Mouse (Mus musculus) Muller cell, postnatal 12 days (primary cell): ENCODE results near the gene Zmynd10.
"Not testable (repeated sequence)": the region's sequence is repeated elsewhere in the genome, so short reads cannot be mapped to it uniquely, and the experiment has no call there.

Source experiments
- DNase-seq: peaks from one replicate; pipeline ENCODE4 v3.0.0-alpha.2; 2015; ENCODE audit errors: inconsistent ontology term

The Zmynd10 gene

DNA sequence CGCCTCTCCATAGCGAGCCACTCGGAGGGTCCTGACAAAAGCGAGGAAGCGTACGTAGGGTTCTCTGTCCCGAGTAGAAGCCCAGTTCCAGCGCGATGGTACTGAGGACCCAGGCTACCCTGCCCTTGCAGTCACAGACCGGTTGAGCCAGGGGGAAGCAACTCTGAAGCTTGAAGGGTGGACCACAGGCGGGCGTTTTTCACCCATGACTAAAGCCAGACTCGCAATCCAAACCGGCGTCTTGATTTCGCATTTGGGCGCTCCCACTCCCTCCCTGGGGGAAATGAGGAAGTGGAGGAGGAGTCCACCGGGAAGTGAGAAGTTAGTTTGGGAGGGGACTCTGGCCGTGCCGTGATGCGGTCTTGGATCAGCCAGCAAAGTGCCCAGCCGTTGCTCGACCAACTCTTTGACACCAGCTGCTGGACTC, 7.9 kb downstream of the Zmynd10 start:
- peak; percentile 92 for DNase-seq

DNA sequence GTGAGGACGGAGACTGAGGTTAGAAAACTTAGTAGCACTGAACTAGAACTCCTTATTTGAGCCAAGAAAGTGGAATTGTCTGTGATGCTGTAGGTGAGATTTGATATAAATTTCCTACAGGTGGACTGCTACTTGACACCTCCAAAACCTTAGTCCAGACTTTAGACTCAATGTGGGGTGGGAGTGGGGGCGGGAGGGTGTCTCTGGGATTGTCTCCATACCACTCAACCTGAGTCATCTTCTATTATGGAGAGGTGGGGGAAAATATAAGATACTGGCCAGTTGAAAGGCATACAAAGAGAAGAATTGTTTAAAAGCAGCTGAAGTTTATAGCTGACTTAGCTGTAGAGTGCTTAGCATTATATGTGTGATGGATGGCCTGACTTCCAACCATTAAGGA, 8.6 kb downstream of the Zmynd10 start:
- DNase-seq = peak; percentile 64

DNA sequence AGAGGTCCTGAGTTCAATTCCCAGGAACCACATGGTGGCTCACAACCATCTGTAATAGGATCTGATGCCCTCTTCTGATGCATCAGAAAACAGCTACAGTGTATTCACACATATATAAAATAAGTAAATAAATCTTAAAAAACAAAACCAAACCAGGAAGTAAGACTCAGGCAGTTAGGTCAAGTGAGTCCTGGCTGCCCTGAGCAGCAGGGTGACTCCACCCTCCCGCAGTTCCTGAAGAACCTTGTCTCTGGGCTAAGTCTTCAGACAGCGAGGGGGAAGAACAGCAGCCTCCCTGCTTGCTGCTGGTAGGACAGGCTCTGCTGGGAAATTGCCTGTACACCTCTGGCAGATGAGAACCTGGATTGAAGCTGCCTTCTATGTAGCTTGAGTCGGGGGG, 9.2 kb downstream of the Zmynd10 start:
- DNase-seq = no peak

DNA sequence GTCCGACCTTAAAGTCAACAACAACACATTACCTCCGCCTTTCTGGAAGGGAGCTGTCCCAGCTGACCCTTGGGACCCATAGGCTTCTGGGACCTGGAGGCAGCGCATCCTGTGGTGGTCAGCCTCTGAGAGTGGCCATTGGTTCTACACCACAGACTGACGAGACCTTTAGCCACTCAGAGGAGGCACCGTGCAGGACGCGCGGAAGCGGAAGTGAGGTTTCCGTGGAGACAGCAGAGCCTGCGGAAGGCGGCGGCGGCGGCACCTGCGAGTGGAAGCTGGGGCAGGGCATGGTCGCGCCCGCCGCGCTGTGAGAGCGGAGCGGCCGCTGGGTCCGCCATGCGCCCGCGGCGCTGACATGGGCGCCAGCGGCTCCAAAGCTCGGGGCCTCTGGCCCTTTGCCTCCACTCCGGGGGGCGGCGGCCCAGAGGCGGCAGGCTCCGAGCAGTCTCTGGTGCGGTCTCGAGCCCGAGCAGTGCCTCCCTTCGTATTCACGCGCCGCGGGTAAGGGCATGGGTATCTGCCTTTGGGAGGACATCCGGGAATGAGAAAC, 16.0 kb downstream of the Zmynd10 start, which contains the start of gene Tusc2:
Gene Tusc2 (plus strand): TSS at position 227 of the 553 bp plus-strand sequence.
- peak; percentile 93 for DNase-seq

DNA sequence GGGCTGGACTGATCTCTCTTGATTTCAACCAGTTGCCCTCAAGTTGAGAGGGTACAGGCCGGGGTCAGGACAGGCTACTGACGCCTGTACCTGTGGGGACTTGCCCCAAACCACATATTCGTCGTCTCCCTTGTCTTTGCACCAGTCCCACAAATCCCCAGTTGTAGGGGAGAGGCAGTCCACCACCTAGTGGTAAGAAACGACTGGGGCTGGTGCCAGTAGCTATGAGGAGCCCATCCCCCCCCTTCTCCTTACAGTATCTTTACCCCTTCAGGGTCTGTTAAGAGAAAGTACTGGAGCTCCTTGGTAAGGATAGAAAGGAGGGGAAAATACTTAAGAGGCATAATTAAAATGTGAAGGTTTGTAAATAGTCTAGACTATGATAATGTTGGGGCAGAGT, 18.5 kb downstream of the Zmynd10 start:
- not testable (repeated sequence) for DNase-seq

DNA sequence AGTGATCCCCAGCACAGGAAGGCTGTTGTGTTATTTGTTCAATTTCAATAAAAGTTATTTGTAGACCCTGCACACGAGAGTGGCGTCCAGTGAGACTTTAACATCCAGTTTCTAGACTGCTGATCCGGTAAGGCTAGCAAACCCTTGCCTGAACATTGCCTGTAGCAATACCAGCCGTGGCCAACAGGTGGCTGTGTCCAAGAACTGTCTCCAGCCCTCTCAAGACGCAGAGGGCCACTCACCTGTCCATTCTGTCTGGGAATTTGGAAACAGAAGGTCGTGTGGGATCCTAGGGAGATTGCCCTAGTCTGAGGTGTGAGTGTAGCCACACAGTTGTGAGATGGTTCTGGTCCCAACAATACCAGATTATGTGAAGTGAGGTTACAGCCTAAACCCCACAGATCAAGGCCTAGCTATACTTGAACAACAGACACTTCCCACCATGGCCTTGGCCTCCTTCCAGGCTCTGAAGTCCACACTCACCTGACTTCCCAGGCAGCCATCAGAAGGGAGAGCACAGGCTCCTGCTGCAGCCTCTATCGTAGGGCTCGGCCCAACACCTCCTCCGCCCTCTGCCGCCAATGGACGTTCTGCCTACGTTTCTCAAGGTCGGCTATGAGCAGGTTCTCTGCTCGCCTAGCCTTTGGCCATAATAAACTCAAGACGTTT, 19.1 kb downstream of the Zmynd10 start:
- DNase-seq = peak; percentile 43

DNA sequence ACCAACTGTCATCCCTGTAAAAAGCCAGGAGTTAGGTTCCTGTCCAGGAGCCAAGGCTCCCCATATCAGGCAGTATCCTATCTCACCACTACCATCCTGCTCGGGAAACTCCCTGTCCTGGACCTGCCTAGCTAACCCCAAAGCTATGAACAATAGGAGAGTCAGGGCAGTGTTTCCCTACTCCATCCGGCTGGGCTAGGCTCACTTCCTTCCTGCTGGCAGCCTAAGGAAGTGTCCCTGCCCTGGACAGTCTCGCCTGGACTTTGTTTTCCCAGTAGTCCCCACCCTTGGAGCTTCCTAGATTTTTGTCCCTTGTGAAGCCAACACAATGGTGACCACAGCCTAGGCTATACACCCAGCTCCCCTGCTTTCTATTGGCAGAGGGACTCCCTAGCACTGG, 19.8 kb downstream of the Zmynd10 start:
- no peak for DNase-seq

DNA sequence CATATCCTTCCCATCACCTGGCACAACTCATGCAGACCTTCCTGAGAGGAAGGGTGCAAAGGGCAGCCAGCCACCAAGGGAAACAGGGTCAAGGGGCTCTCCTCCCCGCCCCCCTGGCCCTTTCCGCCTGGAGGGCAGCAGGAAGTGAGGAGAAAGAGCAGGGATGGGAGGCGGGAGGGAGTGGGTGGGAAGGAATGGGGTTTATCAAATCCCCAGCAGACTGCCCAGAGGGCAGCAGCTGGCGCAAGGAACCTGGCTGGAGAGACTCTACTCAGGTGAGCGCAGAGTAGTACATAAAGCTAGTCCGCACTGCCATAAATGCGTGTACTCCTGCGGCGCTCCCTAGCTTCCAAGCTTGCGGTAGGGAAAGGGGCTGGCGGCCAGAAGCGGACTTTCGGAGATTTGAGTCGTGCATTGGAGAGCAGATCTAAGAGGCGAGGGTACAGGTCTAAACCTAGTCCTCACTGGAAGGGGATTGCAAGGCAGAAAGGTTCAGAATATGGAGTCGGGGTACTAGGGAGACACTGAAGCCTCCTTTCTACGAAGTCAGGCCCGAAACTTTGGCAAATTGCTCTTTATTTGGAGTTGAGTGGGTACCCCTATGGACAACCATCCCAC, 20.7 kb downstream of the Zmynd10 start, which contains the start of gene Hyal2:
Gene Hyal2 (plus strand): TSS at position 244 of the 618 bp plus-strand sequence.
- no peak for DNase-seq

DNA sequence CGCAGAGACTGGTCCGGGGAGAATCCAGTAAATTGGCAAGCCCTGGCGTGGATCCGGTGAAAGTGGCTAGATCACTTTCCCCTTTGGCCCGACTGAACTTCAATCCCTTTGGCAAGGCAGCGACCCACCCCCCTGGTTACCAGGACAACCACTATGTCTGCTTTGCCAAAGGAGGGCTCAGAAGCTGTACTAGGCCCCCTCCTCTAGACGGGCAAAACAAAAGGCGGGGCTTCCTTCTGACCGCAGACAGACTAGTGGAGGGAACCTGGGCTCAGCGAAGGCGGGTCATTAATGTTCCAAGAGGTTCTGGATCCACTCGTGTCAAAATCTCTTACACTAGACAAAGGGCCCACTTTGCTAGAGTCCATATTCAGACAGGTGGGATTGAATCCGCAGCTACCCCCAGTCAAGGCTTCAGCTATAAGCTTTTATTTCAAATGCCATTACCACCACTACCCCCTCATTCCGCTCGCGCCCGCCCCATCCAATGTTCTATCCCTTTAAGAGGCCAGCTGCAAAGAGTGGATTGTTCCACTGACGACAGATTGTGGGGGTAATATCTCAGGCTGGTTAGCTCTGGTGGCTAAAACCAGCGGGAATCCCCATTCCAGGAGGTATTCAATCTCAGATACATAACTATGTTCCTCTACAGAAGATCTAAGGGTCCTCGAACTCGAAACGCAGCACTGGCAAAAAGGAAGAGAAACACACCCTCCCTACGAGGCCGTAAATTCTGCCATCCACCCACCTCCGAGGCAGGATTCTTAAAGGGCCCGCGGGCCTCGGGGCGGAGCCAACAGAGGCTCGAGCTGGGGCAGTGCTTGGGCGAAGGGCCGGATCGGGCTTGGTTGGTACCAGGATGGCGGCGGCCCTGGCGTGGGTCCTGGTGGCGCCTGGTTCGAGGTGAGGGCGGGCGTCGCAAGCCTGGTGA, 21.5 kb downstream of the Zmynd10 start:
- DNase-seq = peak; percentile 93

DNA sequence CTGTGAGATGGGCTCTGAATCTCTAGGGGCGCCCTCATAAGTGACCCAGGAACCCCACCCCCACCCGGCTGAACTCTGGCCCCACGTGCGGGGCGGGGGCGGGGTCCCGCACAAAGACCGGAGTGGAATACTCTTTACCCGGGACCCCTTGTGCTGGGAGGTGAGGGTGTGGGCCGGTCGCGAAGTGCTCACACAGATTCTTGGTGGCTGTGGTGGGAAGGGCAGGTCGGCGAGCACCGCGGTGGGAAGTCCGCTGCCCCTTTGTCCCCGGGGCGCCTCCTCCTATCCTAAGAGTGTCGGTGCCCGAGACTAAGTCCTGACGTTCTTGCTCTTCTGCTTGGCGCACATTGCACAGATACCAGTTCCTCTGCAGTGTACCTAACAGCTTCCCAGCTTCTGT, 22.2 kb downstream of the Zmynd10 start:
- no peak for DNase-seq

DNA sequence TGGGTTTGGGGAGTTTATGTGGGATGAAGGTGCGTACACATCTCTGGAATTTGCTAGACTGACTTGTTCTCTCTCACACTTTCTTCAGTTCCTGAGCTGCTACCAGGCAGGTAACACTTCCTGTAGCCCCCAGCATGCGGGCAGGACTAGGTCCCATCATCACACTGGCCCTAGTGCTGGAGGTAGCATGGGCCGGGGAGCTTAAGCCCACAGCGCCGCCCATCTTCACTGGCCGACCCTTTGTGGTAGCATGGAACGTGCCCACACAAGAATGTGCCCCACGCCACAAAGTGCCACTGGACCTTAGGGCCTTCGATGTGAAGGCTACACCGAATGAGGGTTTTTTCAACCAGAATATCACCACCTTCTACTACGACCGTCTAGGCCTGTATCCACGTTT, 22.9 kb downstream of the Zmynd10 start:
- DNase-seq = no peak

DNA sequence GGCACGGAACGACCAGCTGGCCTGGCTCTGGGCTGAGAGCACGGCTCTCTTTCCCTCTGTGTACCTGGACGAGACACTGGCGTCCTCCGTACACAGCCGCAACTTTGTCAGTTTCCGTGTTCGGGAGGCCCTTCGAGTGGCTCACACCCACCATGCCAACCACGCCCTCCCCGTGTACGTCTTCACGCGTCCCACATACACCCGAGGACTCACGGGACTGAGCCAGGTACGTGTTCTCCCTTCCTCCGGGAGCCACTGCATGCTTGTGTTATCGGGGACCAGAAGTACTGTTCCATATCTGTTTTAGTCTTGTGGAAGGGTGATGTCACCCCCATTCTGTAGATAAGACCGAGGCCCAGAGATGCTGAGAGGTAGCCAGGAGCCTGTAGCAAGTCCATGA, 23.7 kb downstream of the Zmynd10 start:
- no peak for DNase-seq

DNA sequence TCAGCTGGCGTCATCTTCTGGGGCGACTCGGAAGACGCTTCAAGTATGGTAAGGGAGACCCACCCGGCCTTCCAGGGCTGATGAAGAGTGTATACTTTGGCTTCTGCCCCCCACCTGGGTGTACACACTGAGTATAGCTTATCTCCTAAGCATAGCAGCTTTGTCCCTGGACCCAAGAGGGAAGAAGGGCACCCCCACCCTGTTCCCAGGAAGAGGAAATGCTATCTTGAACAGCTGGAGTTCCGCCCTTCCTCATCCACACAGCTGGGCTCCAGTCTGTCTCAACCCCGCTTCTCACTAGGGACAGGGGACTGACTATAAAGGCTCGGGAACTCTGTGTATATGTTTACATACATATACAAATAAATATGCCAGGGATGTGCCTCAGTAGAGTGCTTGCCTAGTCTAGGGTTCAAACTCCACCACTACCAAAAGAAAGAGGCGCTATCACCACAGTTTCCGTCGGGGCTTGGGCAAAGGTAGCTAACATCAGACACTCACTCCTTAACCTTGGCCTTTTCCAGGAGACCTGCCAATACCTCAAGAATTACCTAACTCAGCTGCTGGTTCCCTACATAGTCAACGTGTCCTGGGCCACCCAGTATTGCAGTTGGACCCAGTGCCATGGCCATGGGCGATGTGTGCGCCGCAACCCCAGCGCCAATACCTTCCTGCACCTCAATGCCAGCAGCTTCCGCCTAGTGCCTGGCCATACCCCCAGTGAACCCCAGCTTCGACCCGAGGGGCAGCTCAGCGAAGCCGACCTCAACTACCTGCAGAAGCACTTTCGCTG, 24.6 kb downstream of the Zmynd10 start:
- DNase-seq = no peak

DNA sequence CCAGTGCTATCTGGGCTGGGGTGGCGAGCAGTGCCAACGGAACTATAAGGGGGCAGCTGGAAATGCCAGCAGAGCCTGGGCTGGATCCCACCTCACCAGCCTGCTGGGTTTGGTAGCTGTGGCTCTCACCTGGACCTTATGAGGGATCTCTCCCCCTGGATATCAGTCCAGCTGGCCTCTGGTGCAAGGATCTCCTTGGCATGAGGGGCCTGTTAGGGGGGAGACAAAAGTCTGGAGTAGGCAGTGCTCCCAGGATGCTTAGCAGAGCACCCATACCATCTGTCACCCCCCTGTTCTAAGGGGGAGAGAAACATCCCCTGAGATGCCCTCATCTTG, 25.2 kb downstream of the Zmynd10 start:
- no peak for DNase-seq

DNA sequence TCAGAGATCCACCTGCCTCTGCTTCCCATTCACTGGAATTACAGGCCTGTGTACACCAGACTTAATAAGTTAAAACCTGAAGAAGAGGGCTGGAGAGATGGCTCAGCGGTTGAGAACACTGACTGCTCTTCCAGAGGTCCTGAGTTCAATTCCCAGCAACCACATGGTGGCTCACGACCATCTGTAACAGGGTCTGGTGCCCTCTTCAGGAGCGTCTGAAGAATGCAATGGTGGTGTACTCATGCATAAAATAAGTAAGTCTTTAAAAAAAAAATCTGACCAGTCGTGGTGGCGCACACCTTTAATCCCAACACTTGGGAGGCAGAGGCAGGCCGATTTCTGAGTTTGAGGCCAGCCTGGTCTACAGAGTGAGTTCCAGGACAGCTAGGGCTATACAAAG, 26.7 kb downstream of the Zmynd10 start:
- not testable (repeated sequence) for DNase-seq

DNA sequence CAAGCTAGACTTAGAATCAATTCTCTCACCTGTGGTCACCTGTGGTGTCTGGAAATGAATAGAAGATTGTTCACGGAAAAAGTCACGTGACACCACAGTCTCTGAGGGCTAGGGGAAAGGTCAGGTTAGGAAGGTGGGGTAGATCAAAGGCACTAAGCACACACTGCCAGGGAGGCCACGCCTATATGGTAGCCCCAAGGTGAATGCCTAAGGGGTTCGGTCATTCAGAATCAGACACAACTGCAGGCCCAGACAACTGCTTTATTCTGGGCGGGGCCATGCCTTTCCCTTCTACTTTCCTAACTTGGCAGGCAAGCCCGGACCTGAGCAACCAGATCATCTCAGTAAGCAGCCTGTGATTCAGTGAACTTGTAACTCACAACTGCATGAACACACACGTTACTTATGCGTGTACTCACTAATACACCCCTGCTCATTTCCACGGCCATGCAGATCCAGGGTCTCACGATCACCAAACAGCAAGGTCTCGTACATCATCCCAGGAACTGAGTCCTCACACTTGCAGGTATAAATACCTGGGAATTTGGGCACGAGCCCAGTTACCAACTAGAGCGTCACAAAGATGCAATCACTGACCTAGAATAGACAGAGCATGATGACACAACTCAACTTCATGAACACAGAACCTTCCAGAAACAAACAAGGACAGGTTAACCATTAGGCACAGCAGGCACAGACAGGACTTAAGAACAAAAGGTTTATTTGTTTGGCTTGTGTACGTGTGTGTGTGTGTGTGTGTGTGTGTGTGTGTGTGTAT, 28.7 kb downstream of the Zmynd10 start:
- DNase-seq = no peak

DNA sequence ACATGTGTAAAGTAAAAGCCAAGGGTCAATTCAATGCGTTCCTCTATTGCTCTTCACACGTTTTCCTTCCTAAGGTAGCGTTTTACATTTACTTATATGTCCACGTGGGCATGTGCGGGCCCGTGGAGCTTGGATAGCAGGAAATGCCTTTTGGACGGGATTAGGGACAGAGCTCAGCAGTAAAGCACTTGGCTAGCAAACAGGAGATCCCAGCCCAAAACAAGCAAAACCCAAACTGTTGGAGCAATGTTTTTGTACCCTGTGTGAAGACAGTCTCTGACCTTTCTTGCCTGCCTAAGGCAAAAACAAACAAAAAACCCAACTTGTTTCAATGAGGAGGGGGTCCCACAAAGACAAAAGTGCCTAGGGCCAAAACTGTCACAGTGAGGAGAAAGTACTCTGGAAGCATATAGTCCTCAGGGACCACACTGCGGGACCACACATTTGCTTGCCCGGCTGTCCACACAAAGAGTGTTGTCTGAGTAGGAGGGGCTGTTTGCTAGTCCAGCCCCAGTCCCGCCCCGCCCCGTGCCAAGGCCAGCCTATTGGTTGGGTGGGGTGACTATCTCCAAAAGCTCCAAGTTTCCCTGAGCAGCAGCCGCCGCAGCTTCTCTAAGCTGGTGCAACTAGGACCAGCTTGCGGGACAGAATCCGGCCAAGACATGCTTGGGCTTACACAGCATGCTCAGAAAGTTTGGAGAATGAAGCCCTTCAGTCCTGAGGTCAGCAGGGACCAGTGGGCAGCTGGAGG, 29.4 kb downstream of the Zmynd10 start, which contains the start of gene Hyal1:
Gene Hyal1 (plus strand): TSS at position 571 of the 751 bp plus-strand sequence.
- peak; percentile 92 for DNase-seq

DNA sequence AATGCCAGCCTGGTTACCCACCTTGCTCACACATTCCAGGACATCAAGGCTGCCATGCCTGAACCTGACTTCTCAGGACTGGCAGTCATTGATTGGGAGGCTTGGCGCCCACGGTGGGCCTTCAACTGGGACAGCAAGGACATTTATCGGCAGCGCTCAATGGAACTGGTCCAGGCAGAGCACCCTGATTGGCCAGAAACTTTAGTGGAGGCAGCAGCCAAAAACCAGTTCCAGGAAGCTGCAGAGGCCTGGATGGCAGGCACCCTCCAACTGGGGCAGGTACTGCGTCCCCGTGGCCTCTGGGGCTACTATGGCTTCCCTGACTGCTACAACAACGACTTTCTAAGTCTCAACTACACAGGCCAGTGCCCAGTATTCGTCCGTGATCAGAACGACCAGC, 30.8 kb downstream of the Zmynd10 start:
- no peak for DNase-seq

DNA sequence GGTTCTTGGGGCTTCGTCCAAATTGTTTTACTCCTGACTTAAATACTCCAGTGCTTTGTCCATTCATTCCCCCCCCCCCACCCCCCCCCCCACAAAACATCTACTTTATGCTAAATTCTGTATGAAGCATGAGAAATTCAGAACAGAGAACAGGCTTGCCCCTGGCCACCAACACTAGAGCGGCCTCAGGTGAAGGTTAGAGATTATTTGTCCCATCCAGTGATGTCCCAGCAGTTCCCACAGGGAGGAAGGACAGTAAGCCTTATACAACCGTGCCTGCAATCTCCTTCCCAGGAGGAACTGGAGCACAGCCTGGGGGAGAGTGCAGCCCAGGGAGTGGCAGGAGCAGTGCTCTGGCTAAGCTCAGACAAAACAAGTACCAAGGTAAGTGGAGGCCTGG, 31.5 kb downstream of the Zmynd10 start, which contains the start of gene Naa80:
Gene Naa80 (plus strand): TSS at position 301 of the 400 bp plus-strand sequence.
- no peak for DNase-seq
